Mouse (Mus musculus) kidney, adult 18-20 months (tissue): ENCODE data around the gene Esr2.
A peak's percentile ranks its signal among the peaks of the same experiment; 100 is the strongest.
"Not testable (repeated sequence)": the region's sequence is repeated elsewhere in the genome, so short reads cannot be mapped to it uniquely, and the experiment has no call there.

Experiments used
- DNase-seq: peaks from one replicate; pipeline ENCODE4 v3.0.0; 2021

The Esr2 gene

GRCm38 (mm10) chr12:76136701-76137100, 40.4 kb downstream of the Esr2 start:
- no peak for DNase-seq

GRCm38 (mm10) chr12:76133081-76133480, 44.0 kb downstream of the Esr2 start:
- not testable (repeated sequence) for DNase-seq

GRCm38 (mm10) chr12:76132591-76132990, 44.5 kb downstream of the Esr2 start:
- DNase-seq = no peak

- no peak for DNase-seq
Measured at GRCm38 (mm10) chr12:76130891-76131290, 46.2 kb downstream of the Esr2 start.

GRCm38 (mm10) chr12:76130281-76130680, 46.8 kb downstream of the Esr2 start:
- peak; percentile 23 for DNase-seq

- no peak for DNase-seq
Measured at GRCm38 (mm10) chr12:76128831-76129230, 48.2 kb downstream of the Esr2 start.

GRCm38 (mm10) chr12:76128306-76128705, 48.8 kb downstream of the Esr2 start:
- DNase-seq = no peak

- DNase-seq = no peak
Measured at GRCm38 (mm10) chr12:76123223-76123622, 53.8 kb downstream of the Esr2 start.

GRCm38 (mm10) chr12:76117632-76118153, 59.4 kb downstream of the Esr2 start:
- DNase-seq = peak; percentile 48

- DNase-seq = no peak
Measured at GRCm38 (mm10) chr12:76116577-76116976, 60.5 kb downstream of the Esr2 start.

GRCm38 (mm10) chr12:76111046-76111445, 66.0 kb downstream of the Esr2 start:
- no peak for DNase-seq

- no peak for DNase-seq
Measured at GRCm38 (mm10) chr12:76109646-76110405, 67.2 kb downstream of the Esr2 start.

- DNase-seq = no peak
Measured at GRCm38 (mm10) chr12:76104596-76105351, 72.3 kb downstream of the Esr2 start.

- no peak for DNase-seq
Measured at GRCm38 (mm10) chr12:76102621-76103020, 74.4 kb downstream of the Esr2 start.

- DNase-seq = no peak
Measured at GRCm38 (mm10) chr12:76095117-76096035, 81.7 kb downstream of the Esr2 start.

- DNase-seq = no peak
Measured at GRCm38 (mm10) chr12:76093613-76094588, 83.2 kb downstream of the Esr2 start.

- DNase-seq = no peak
Measured at GRCm38 (mm10) chr12:76092789-76093466, 84.1 kb downstream of the Esr2 start.

- no peak for DNase-seq
Measured at GRCm38 (mm10) chr12:76087025-76087424, 90.0 kb downstream of the Esr2 start.

- DNase-seq = peak; percentile 36
Measured at GRCm38 (mm10) chr12:76085956-76086905, 90.8 kb downstream of the Esr2 start.

- DNase-seq = no peak
Measured at GRCm38 (mm10) chr12:76085066-76085465, 92.0 kb downstream of the Esr2 start.
